Mouse (Mus musculus) MEL (cell line): ENCODE data around the gene Fam19a2. TPM values are rescaled to one million over a fixed set of nuclear protein-coding genes. Genes with fewer than 3 reads are reported as not detected.
A peak's percentile ranks its signal among the peaks of the same experiment; 100 is the strongest.

Source experiments
- DNase-seq: peaks from one replicate; pipeline ENCODE4 v3.0.0; 2011; ENCODE audit warnings: low read depth, low spot score
- H3K27ac ChIP-seq: 2 replicates; pipeline ENCODE4 v1.5.1; 2012; ENCODE audit warnings: low read depth, mild to moderate bottlenecking, control low read depth, low read length, moderate library complexity; ENCODE audit not compliant: control insufficient read depth
- H3K27me3 ChIP-seq, 2 experiments: fragments of 150-350 bp in 1 of 2; sonication (generic) in 1 of 2; 2 replicates each; pipeline ENCODE4 v1.6.1; 2012; ENCODE audit warnings: low read length in 2 of 2, mild to moderate bottlenecking in 2 of 2, improper control_type of control experiment in 1 of 2, moderate library complexity in 1 of 2; ENCODE audit not compliant: insufficient read depth in 2 of 2, control insufficient read depth in 1 of 2
- H3K36me3 ChIP-seq, 2 experiments: 2 replicates each; pipeline ENCODE4 v1.6.1; 2012 to 2014; ENCODE audit warnings: low read length in 2 of 2, improper control_type of control experiment in 1 of 2, inconsistent platforms in 1 of 2, mild to moderate bottlenecking in 1 of 2; ENCODE audit not compliant: insufficient read depth in 2 of 2, control insufficient read depth in 1 of 2
- H3K4me1 ChIP-seq, 2 experiments: fragments of 150-350 bp in 1 of 2; sonication (generic) in 1 of 2; 2 replicates each; pipeline ENCODE4 v1.6.1; 2012; ENCODE audit warnings: low read length in 2 of 2, improper control_type of control experiment in 1 of 2, mild to moderate bottlenecking in 1 of 2; ENCODE audit not compliant: insufficient read depth in 2 of 2, control insufficient read depth in 1 of 2
- H3K4me3 ChIP-seq, 2 experiments: fragments of 150-350 bp in 1 of 2; sonication (generic) in 1 of 2; 2 replicates each; pipeline ENCODE4 v1.5.1; 2012; ENCODE audit warnings: low read depth in 2 of 2, low read length in 2 of 2, mild to moderate bottlenecking in 2 of 2, moderate library complexity in 2 of 2, control low read depth in 1 of 2, improper control_type of control experiment in 1 of 2; ENCODE audit not compliant: control insufficient read depth in 1 of 2, insufficient read depth in 1 of 2
- H3K79me2 ChIP-seq: 2 replicates; pipeline ENCODE4 v1.6.1; 2012; ENCODE audit warnings: mild to moderate bottlenecking, low read length, moderate library complexity; ENCODE audit not compliant: control insufficient read depth, poor library complexity, insufficient read depth
- H3K9ac ChIP-seq: 2 replicates; pipeline ENCODE4 v1.6.1; 2012; ENCODE audit warnings: low read depth, mild to moderate bottlenecking, control low read depth, low read length, moderate library complexity; ENCODE audit not compliant: control insufficient read depth, poor library complexity, severe bottlenecking
- H3K9me3 ChIP-seq: fragments of 150-350 bp; sonication (generic); replicated peaks from 2 replicates; pipeline ENCODE4 v1.6.1; 2012; ENCODE audit warnings: mild to moderate bottlenecking, low read length, improper control_type of control experiment, moderate library complexity; ENCODE audit not compliant: insufficient read depth
- CHD2 ChIP-seq: IDR thresholded peaks from 2 replicates; pipeline ENCODE4 v1.6.1; 2011; ENCODE audit warnings: low read length, improper control_type of control experiment
- CTCF ChIP-seq, 3 experiments: IDR thresholded peaks in 2 of 3; conservative IDR thresholded peaks in 1 of 3; 2 replicates each; pipeline ENCODE4 v1.5.1; 2011 to 2012; ENCODE audit warnings: low read length in 3 of 3, low read depth in 2 of 3, mild to moderate bottlenecking in 2 of 3, improper control_type of control experiment in 1 of 3, inconsistent platforms in 1 of 3, mixed read lengths in 1 of 3, moderate library complexity in 1 of 3; ENCODE audit not compliant: control insufficient read depth in 1 of 3, insufficient read depth in 1 of 3, poor library complexity in 1 of 3, severe bottlenecking in 1 of 3
- ETS1 ChIP-seq: IDR thresholded peaks from 2 replicates; pipeline ENCODE4 v1.6.1; 2012; ENCODE audit warnings: low read depth, mild to moderate bottlenecking, inconsistent platforms, low read length, improper control_type of control experiment, moderate library complexity
- GABPA ChIP-seq: IDR thresholded peaks from 2 replicates; pipeline ENCODE4 v1.6.1; 2012; ENCODE audit warnings: low read depth, mild to moderate bottlenecking, inconsistent platforms, low read length, improper control_type of control experiment, moderate library complexity
- GATA1 ChIP-seq: IDR thresholded peaks from 2 replicates; pipeline ENCODE4 v1.6.1; 2011; ENCODE audit warnings: low read depth, low read length, improper control_type of control experiment
- JUND ChIP-seq: IDR thresholded peaks from 2 replicates; pipeline ENCODE4 v1.6.1; 2011; ENCODE audit warnings: low read depth, mild to moderate bottlenecking, improper control_type of control experiment, low read length
- KAT2A ChIP-seq: conservative IDR thresholded peaks from 2 replicates; pipeline ENCODE4 v1.6.1; 2012; ENCODE audit warnings: low read depth, low read length, improper control_type of control experiment, inconsistent platforms
- MEF2A ChIP-seq: IDR thresholded peaks from 2 replicates; pipeline ENCODE4 v1.6.1; 2014; ENCODE audit warnings: low read depth, mild to moderate bottlenecking, inconsistent platforms, low read length, improper control_type of control experiment; ENCODE audit not compliant: poor library complexity, insufficient replicate concordance, severe bottlenecking; ENCODE audit errors: extremely low read depth
- NELFE ChIP-seq: IDR thresholded peaks from 2 replicates; pipeline ENCODE4 v1.6.1; 2011; ENCODE audit warnings: low read depth, low read length, improper control_type of control experiment
- NRF1 ChIP-seq: IDR thresholded peaks from 2 replicates; pipeline ENCODE4 v1.6.1; 2014; ENCODE audit warnings: low read depth, mild to moderate bottlenecking, inconsistent platforms, low read length, improper control_type of control experiment, moderate library complexity; ENCODE audit not compliant: poor library complexity, insufficient read depth, severe bottlenecking
- POLR2A ChIP-seq, 2 experiments: IDR thresholded peaks; 2 replicates each; pipeline ENCODE4 v1.6.1; 2011 to 2012; ENCODE audit warnings: low read length in 2 of 2, mild to moderate bottlenecking in 2 of 2, control low read depth in 1 of 2, improper control_type of control experiment in 1 of 2, low read depth in 1 of 2, moderate library complexity in 1 of 2; ENCODE audit not compliant: control insufficient read depth in 1 of 2, insufficient read depth in 1 of 2, poor library complexity in 1 of 2
- POLR2AphosphoS2 ChIP-seq: IDR thresholded peaks from 2 replicates; pipeline ENCODE4 v1.6.1; 2011; ENCODE audit warnings: low read length, improper control_type of control experiment
- POLR2AphosphoS5 ChIP-seq: IDR thresholded peaks from 2 replicates; pipeline ENCODE4 v1.6.1; 2012; ENCODE audit warnings: low read depth, borderline replicate concordance, mild to moderate bottlenecking, inconsistent platforms, low read length, moderate library complexity, mixed read lengths
- RAD21 ChIP-seq: IDR thresholded peaks from 2 replicates; pipeline ENCODE4 v1.6.1; 2011; ENCODE audit warnings: mild to moderate bottlenecking, low read depth, low read length, improper control_type of control experiment
- SIN3A ChIP-seq: IDR thresholded peaks from 2 replicates; pipeline ENCODE4 v1.6.1; 2012; ENCODE audit warnings: low read length, improper control_type of control experiment, inconsistent platforms
- SMC3 ChIP-seq: IDR thresholded peaks from 2 replicates; pipeline ENCODE4 v1.6.1; 2011; ENCODE audit warnings: low read depth, low read length, improper control_type of control experiment
- TAL1 ChIP-seq: IDR thresholded peaks from 2 replicates; pipeline ENCODE4 v1.6.1; 2012; ENCODE audit warnings: mild to moderate bottlenecking, inconsistent platforms, low read length, moderate library complexity, mixed read lengths
- UBTF ChIP-seq: IDR thresholded peaks from 2 replicates; pipeline ENCODE4 v1.6.1; 2012; ENCODE audit warnings: low read depth, mild to moderate bottlenecking, inconsistent platforms, low read length, improper control_type of control experiment, moderate library complexity, borderline replicate concordance; ENCODE audit not compliant: insufficient read depth
- USF1 ChIP-seq: IDR thresholded peaks from 2 replicates; pipeline ENCODE4 v1.6.1; 2014; ENCODE audit warnings: low read depth, mild to moderate bottlenecking, inconsistent platforms, low read length, improper control_type of control experiment, moderate library complexity
- ZC3H11A ChIP-seq: IDR thresholded peaks from 2 replicates; pipeline ENCODE4 v1.6.1; 2012; ENCODE audit warnings: low read depth, mild to moderate bottlenecking, inconsistent platforms, low read length, improper control_type of control experiment
- ZKSCAN1 ChIP-seq: IDR thresholded peaks from 2 replicates; pipeline ENCODE4 v1.6.1; 2012; ENCODE audit warnings: low read depth, mild to moderate bottlenecking, inconsistent platforms, low read length, improper control_type of control experiment, moderate library complexity
- ZMIZ1 ChIP-seq: IDR thresholded peaks from 2 replicates; pipeline ENCODE4 v1.6.1; 2012; ENCODE audit warnings: low read depth, mild to moderate bottlenecking, inconsistent platforms, low read length, improper control_type of control experiment, moderate library complexity
- ZNF384 ChIP-seq: IDR thresholded peaks from 2 replicates; pipeline ENCODE4 v1.6.1; 2012; ENCODE audit warnings: low read depth, mild to moderate bottlenecking, inconsistent platforms, low read length, improper control_type of control experiment
- polyA plus RNA-seq, 2 experiments: library from polyadenylated mRNA; stranded (reverse) in 1 of 2; unstranded in 1 of 2; fragments of >175 nt in 1 of 2; fragments of >200 nt in 1 of 2; gene quantifications; 2 replicates each; pipeline versions ENCODE4 v1.2.1 to v1.2.4; 2012; ENCODE audit warnings: low replicate concordance in 2 of 2, low read depth in 1 of 2; ENCODE audit not compliant: insufficient read length in 2 of 2, insufficient read depth in 1 of 2, missing spikeins in 1 of 2
- total RNA-seq: library from RNA; depleted of rRNA; stranded (reverse); fragments of 300-350 nt; gene quantifications from 2 replicates; pipeline ENCODE4 v1.2.3, GENCODE M21; 2012

Fam19a2 gene
- total and polyA plus RNA-seq, 3 experiments, result not detected

- Histone ChIP-seq H3K4me1 (no peaks in the 10 kb centered on the region), H3K4me3 (no peak overlapping the region), H3K36me3 (no peaks in the 10 kb centered on the region), H3K79me2 (no peaks in the 10 kb centered on the region), H3K9me3 (no peaks in the 10 kb centered on the region), H3K27me3 (no peaks in the 10 kb centered on the region), H3K9ac (no peak overlapping the region), H3K27ac (no peak overlapping the region)
- TF ChIP-seq KAT2A (no peak), ETS1 (no peak), POLR2AphosphoS5 (no peak), ZKSCAN1 (no peak), NRF1 (no peak), GABPA (no peak), POLR2AphosphoS2 (no peak), TAL1 (no peak), USF1 (no peak), ZNF384 (no peak), ZMIZ1 (no peak), MEF2A (no peak), CTCF (IDR thresholded peaks at IDR 0.05 in 2 of 3, conservative IDR thresholded peaks at IDR 0.05 in 1 of 3; ENCODE audit: control insufficient read depth in 1 of 3, insufficient read depth in 1 of 3, low read depth in 2 of 3, low read length in 3 of 3, poor library complexity in 1 of 3, severe bottlenecking in 1 of 3) (no peak), UBTF (no peak), SMC3 (no peak), SIN3A (no peak), CHD2 (no peak), JUND (no peak), POLR2A (IDR thresholded peaks at IDR 0.05; ENCODE audit: control insufficient read depth in 1 of 2, insufficient read depth in 1 of 2, low read depth in 1 of 2, low read length in 2 of 2, poor library complexity in 1 of 2) (no peak)
- DNase-seq, result no peak
Measured at GRCm38 (mm10) chr10:123637496-123637895, 373.7 kb downstream of the Fam19a2 start.

GRCm38 (mm10) chr10:123645568-123645967 lies 381.8 kb downstream of the Fam19a2 start:
- peak; percentile 31 for DNase-seq
- H3K4me3 ChIP-seq, result no peak overlapping the region
- H3K79me2 ChIP-seq, result no peaks in the 10 kb centered on the region
- H3K36me3 ChIP-seq, result no peaks in the 10 kb centered on the region
- TF ChIP-seq ZC3H11A (no peak), RAD21 (no peak), GATA1 (no peak), NELFE (no peak)
- no peaks in the 10 kb centered on the region for H3K4me1 ChIP-seq
- no peaks in the 10 kb centered on the region for H3K9me3 ChIP-seq
- no peak overlapping the region for H3K27ac ChIP-seq
- H3K9ac ChIP-seq, result no peak overlapping the region
- H3K27me3 ChIP-seq, result no peaks in the 10 kb centered on the region
